Mouse (Mus musculus): Measurements from ENCODE around the gene Gck.

Gene Gck

GRCm38 (mm10) chr11:5949586-5950352 is at the start of gene Gck:
Gene Gck, minus strand, starts transcription at chr11:5950081.
- DNase-seq (ENCODE audit: low spot score) = peak; percentile 47

- DNase-seq (ENCODE audit: low spot score) = no peak
Measured at GRCm38 (mm10) chr11:5998472-5998871, 48.6 kb upstream of the Gck start.

GRCm38 (mm10) chr11:5995989-5996388 is 46.1 kb upstream of the Gck start:
- DNase-seq (ENCODE audit: low spot score) = peak; percentile 89

- no peak for DNase-seq (ENCODE audit: low spot score)
Measured at GRCm38 (mm10) chr11:5994880-5995279, 45.0 kb upstream of the Gck start.

- no peak for DNase-seq (ENCODE audit: low spot score)
Measured at GRCm38 (mm10) chr11:5994212-5994611, 44.3 kb upstream of the Gck start.

- DNase-seq (ENCODE audit: low spot score) = peak; percentile 76
Measured at GRCm38 (mm10) chr11:5990910-5991309, 41.0 kb upstream of the Gck start.

GRCm38 (mm10) chr11:5989954-5990593 is 40.2 kb upstream of the Gck start:
- DNase-seq (ENCODE audit: low spot score) = no peak

GRCm38 (mm10) chr11:5988126-5988525 is 38.2 kb upstream of the Gck start:
- DNase-seq (ENCODE audit: low spot score) = no peak

GRCm38 (mm10) chr11:5983629-5984028 is 33.7 kb upstream of the Gck start:
- DNase-seq (ENCODE audit: low spot score) = no peak

GRCm38 (mm10) chr11:5981323-5981722 is 31.4 kb upstream of the Gck start:
- DNase-seq (ENCODE audit: low spot score) = no peak

- DNase-seq (ENCODE audit: low spot score) = no peak
Measured at GRCm38 (mm10) chr11:5980561-5980960, 30.7 kb upstream of the Gck start.

- DNase-seq (ENCODE audit: low spot score) = no peak
Measured at GRCm38 (mm10) chr11:5980108-5980507, 30.2 kb upstream of the Gck start.

- DNase-seq (ENCODE audit: low spot score) = no peak
Measured at GRCm38 (mm10) chr11:5979088-5979487, 29.2 kb upstream of the Gck start.

- peak; percentile 40 for DNase-seq (ENCODE audit: low spot score)
Measured at GRCm38 (mm10) chr11:5976106-5976505, 26.2 kb upstream of the Gck start.

GRCm38 (mm10) chr11:5975068-5975467 is 25.2 kb upstream of the Gck start:
- no peak for DNase-seq (ENCODE audit: low spot score)

- no peak for DNase-seq (ENCODE audit: low spot score)
Measured at GRCm38 (mm10) chr11:5974053-5974452, 24.2 kb upstream of the Gck start.

- peak; percentile 37 for DNase-seq (ENCODE audit: low spot score)
Measured at GRCm38 (mm10) chr11:5973151-5973550, 23.3 kb upstream of the Gck start.

GRCm38 (mm10) chr11:5971202-5971601 is 21.3 kb upstream of the Gck start:
- DNase-seq (ENCODE audit: low spot score) = peak; percentile 21

GRCm38 (mm10) chr11:5968223-5968622 is 18.3 kb upstream of the Gck start:
- DNase-seq (ENCODE audit: low spot score) = peak; percentile 53

GRCm38 (mm10) chr11:5966751-5967150 is 16.9 kb upstream of the Gck start:
- DNase-seq (ENCODE audit: low spot score) = no peak

- no peak for DNase-seq (ENCODE audit: low spot score)
Measured at GRCm38 (mm10) chr11:5965865-5966264, 16.0 kb upstream of the Gck start.

- DNase-seq (ENCODE audit: low spot score) = no peak
Measured at GRCm38 (mm10) chr11:5960051-5960450, 10.2 kb upstream of the Gck start.

- peak; percentile 98 for DNase-seq (ENCODE audit: low spot score)
Measured at GRCm38 (mm10) chr11:5955546-5956276, 5.8 kb upstream of the Gck start, which contains the start of gene Ykt6. Gene Ykt6, plus strand, starts transcription at chr11:5955693.
